Comparison of ENCODE assay signal across 13 mouse cellular contexts in genomic region chr9:15309425-15309824, GRCm38 (mm10). TPM values are rescaled to one million over a fixed set of nuclear protein-coding genes. Genes with fewer than 3 reads are reported as not detected.
DNase-seq lines count a peak whose midpoint lies in the region; ATAC-seq and TF ChIP-seq lines count a peak whose summit lies in the region.
"Had no signal": no experiment of that assay in that cellular context is flagged by ENCODE, and none has a peak within 500 bp of the region (broad histone marks: within the 10 kb centered on the region; RNA-seq: fewer than 3 reads in every experiment).

No protein-coding gene starts in this region.

- H3K36me3 ChIP-seq in heart, embryonic 15.5 days = peaks cover 64% of the 10 kb centered on the region
- H3K36me3 ChIP-seq in midbrain, embryonic 10.5 days = peaks cover 73% of the 10 kb centered on the region
- H3K36me3 ChIP-seq in midbrain, embryonic 11.5 days (ENCODE audit: control insufficient read depth, insufficient read depth, low read length) = peaks cover 26% of the 10 kb centered on the region
- peaks cover 66% of the 10 kb centered on the region for H3K36me3 ChIP-seq in embryonic facial prominence, embryonic 14.5 days (ENCODE audit: control insufficient read depth, insufficient read depth, low read length)
- peaks cover 67% of the 10 kb centered on the region for H3K36me3 ChIP-seq in myocyte (ENCODE audit: control insufficient read depth, insufficient read depth)

- peak overlapping the region; percentile 14; the same call in 1 of the 2 replicates for H3K4me3 ChIP-seq in heart, embryonic 15.5 days
- H3K4me3 ChIP-seq in midbrain, embryonic 10.5 days = peak overlapping the region; percentile 27
- no peak overlapping the region for H3K4me3 ChIP-seq in midbrain, embryonic 11.5 days (ENCODE audit: low read depth, low read length)
- peak overlapping the region; percentile 4; the same call in 1 of the 2 replicates for H3K4me3 ChIP-seq in embryonic facial prominence, embryonic 14.5 days (ENCODE audit: low read depth, low read length)
- no peak overlapping the region for H3K4me3 ChIP-seq in myocyte
- H3K4me3 ChIP-seq: gastrocnemius, adult 2 months; neural tube, embryonic 12.5 days had no signal

- no peaks in the 10 kb centered on the region for H3K27me3 ChIP-seq in heart, embryonic 15.5 days
- no peaks in the 10 kb centered on the region for H3K27me3 ChIP-seq in midbrain, embryonic 10.5 days (ENCODE audit: low read depth, poor library complexity, severe bottlenecking)
- H3K27me3 ChIP-seq in midbrain, embryonic 11.5 days (ENCODE audit: control insufficient read depth, insufficient read depth, low read length) = no peaks in the 10 kb centered on the region
- H3K27me3 ChIP-seq in embryonic facial prominence, embryonic 14.5 days (replicated peaks; ENCODE audit: control insufficient read depth, insufficient read depth, low read length) = no peaks in the 10 kb centered on the region
- no peaks in the 10 kb centered on the region for H3K27me3 ChIP-seq in myocyte (ENCODE audit: control insufficient read depth, insufficient read depth, insufficient read length)
- H3K27me3 ChIP-seq: neural tube, embryonic 12.5 days had no signal

- DNase-seq in heart, postnatal 14 days = no peak
- no peak for DNase-seq in midbrain, embryonic 10.5 days (ENCODE audit: low spot score)
- DNase-seq in midbrain, embryonic 11.5 days (ENCODE audit: low spot score, missing footprints) = no peak
- DNase-seq in embryonic facial prominence, embryonic 14.5 days (ENCODE audit: low spot score) = no peak
- DNase-seq in cerebellum, adult 11-12 months = no peak
- no peak for DNase-seq in layer of hippocampus, postnatal 25 days (ENCODE audit: extremely low spot score in 1 of 2, low spot score in 1 of 2)
- DNase-seq: gastrocnemius, adult 2 months; layer of hippocampus, postnatal 36 days; lung, postnatal 36 days; right cerebral cortex, postnatal 14 days had no signal

- no peaks in the 10 kb centered on the region for H3K9me3 ChIP-seq in heart, embryonic 15.5 days (replicated peaks)
- no peaks in the 10 kb centered on the region for H3K9me3 ChIP-seq in midbrain, embryonic 10.5 days (replicated peaks)
- H3K9me3 ChIP-seq in midbrain, embryonic 11.5 days (ENCODE audit: control insufficient read depth, low read length) = no peaks in the 10 kb centered on the region
- no peaks in the 10 kb centered on the region for H3K9me3 ChIP-seq in embryonic facial prominence, embryonic 14.5 days (ENCODE audit: control insufficient read depth, low read length)
- H3K9me3 ChIP-seq: neural tube, embryonic 12.5 days had no signal

- peak overlapping the region; percentile 23; the same call in 1 of the 2 replicates for H3K4me2 ChIP-seq in heart, embryonic 15.5 days
- no peak overlapping the region for H3K4me2 ChIP-seq in midbrain, embryonic 11.5 days
- H3K4me2 ChIP-seq in embryonic facial prominence, embryonic 14.5 days (ENCODE audit: low read depth, low read length) = peak overlapping the region; percentile 38
- peak overlapping the region; percentile 96 for H3K4me2 ChIP-seq in myocyte (ENCODE audit: low read depth)
- H3K4me2 ChIP-seq: neural tube, embryonic 12.5 days had no signal

- no peak overlapping the region for H3K27ac ChIP-seq in heart, embryonic 15.5 days
- no peak overlapping the region for H3K27ac ChIP-seq in midbrain, embryonic 10.5 days (replicated peaks)
- no peak overlapping the region for H3K27ac ChIP-seq in midbrain, embryonic 11.5 days (ENCODE audit: low read depth, low read length)
- no peak overlapping the region for H3K27ac ChIP-seq in embryonic facial prominence, embryonic 14.5 days (replicated peaks; ENCODE audit: low read depth, low read length)
- H3K27ac ChIP-seq: gastrocnemius, adult 2 months; neural tube, embryonic 12.5 days had no signal

- TF ChIP-seq POLR2A in myocyte (IDR thresholded peaks at IDR 0.05; ENCODE audit: insufficient read length, low read depth) = no peak

- no peak overlapping the region for H3K9ac ChIP-seq in heart, embryonic 15.5 days
- H3K9ac ChIP-seq in midbrain, embryonic 11.5 days (ENCODE audit: low read length) = no peak overlapping the region
- H3K9ac ChIP-seq in embryonic facial prominence, embryonic 14.5 days (ENCODE audit: low read depth, low read length) = no peak overlapping the region
- H3K9ac ChIP-seq: neural tube, embryonic 12.5 days had no signal

- peaks cover 49% of the 10 kb centered on the region for H3K79me2 ChIP-seq in myocyte (ENCODE audit: control insufficient read depth, insufficient read depth)

- intact Hi-C loops in heart, postnatal 14 days (cut with DNase I) = no loop called here

- no peak for ATAC-seq in heart, embryonic 15.5 days (replicated peaks; ENCODE audit: insufficient number of reproducible peaks, insufficient read depth, low FRiP score, low read depth)
- ATAC-seq in midbrain, embryonic 11.5 days (ENCODE audit: low FRiP score) = no peak
- no peak for ATAC-seq in embryonic facial prominence, embryonic 14.5 days (ENCODE audit: low read depth)

- 68% methylated on average over 4 of the region's 4 CpGs for WGBS in heart, embryonic 15.5 days
- WGBS in midbrain, embryonic 10.5 days = 86% methylated on average over 4 of the region's 4 CpGs
- 89% methylated on average over 4 of the region's 4 CpGs for WGBS in midbrain, embryonic 11.5 days
- 60% methylated on average over 4 of the region's 4 CpGs for WGBS in embryonic facial prominence, embryonic 14.5 days

- peaks cover 32% of the 10 kb centered on the region for H3K4me1 ChIP-seq in heart, embryonic 15.5 days (replicated peaks)
- H3K4me1 ChIP-seq in midbrain, embryonic 10.5 days = peaks cover 35% of the 10 kb centered on the region
- peaks cover 18% of the 10 kb centered on the region for H3K4me1 ChIP-seq in midbrain, embryonic 11.5 days (ENCODE audit: control insufficient read depth, insufficient read depth, low read length)
- H3K4me1 ChIP-seq in embryonic facial prominence, embryonic 14.5 days (ENCODE audit: control insufficient read depth, insufficient read depth, low read length) = peaks cover 19% of the 10 kb centered on the region

- no peak overlapping the region for H3ac ChIP-seq in myocyte (ENCODE audit: control insufficient read depth, insufficient read length)

TF ChIP-seq in myocyte, 11 proteins besides CTCF, POLR2A, EP300 and RAD21:
- TF ChIP-seq TCF12 (IDR thresholded peaks at IDR 0.05; ENCODE audit: insufficient read depth, poor library complexity, severe bottlenecking) = no peak
- TF ChIP-seq POLR2AphosphoS2 (IDR thresholded peaks at IDR 0.05; ENCODE audit: insufficient read length, low read depth) = no peak
- no peak for TF ChIP-seq REST (IDR thresholded peaks at IDR 0.05; ENCODE audit: insufficient read depth, insufficient read length)
- no peak for TF ChIP-seq USF1 (IDR thresholded peaks at IDR 0.05; ENCODE audit: low read depth)
- TF ChIP-seq E2F4 (IDR thresholded peaks at IDR 0.05; ENCODE audit: insufficient read depth) = no peak
- no peak for TF ChIP-seq TCF3 (IDR thresholded peaks at IDR 0.05; ENCODE audit: insufficient read length, low read depth)
- TF ChIP-seq CEBPB (IDR thresholded peaks at IDR 0.05; ENCODE audit: insufficient read depth, poor library complexity, severe bottlenecking) = no peak
- no peak for TF ChIP-seq MYOD1 (IDR thresholded peaks at IDR 0.05; ENCODE audit: control insufficient read depth in 1 of 3, insufficient read length in 2 of 3, low read depth in 2 of 3)

RNA-seq across cellular contexts. Expression of gene 4931406C07Rik, which starts 3.2 kb away (rescaled TPM):
- 6.1 and 6.2 TPM in 2 replicates for polyA plus RNA-seq in heart, embryonic 15.5 days (2015; fragmentation: Nextera tagmentation; extraction: Ambion mirVana)
- 10 to 100 TPM in 1 of 2 experiments, 1 to 10 TPM in 1; 7.0 to 10.7 TPM for total RNA-seq in heart, postnatal 14 days (2021)
- polyA plus RNA-seq in midbrain, embryonic 10.5 days (2016; fragmentation: Nextera tagmentation; extraction: Ambion mirVana) = 5.3 and 7.8 TPM in 2 replicates
- polyA plus RNA-seq in midbrain, embryonic 11.5 days (2014; fragmentation: Nextera tagmentation; extraction: Ambion mirVana) = 5.3 and 5.4 TPM in 2 replicates
- polyA plus RNA-seq in embryonic facial prominence, embryonic 14.5 days (2014; fragmentation: Nextera tagmentation; extraction: Ambion mirVana) = 9.5 and 10.1 TPM in 2 replicates
- 11.6 TPM for polyA plus RNA-seq in myocyte (2012; fragmentation: generic; extraction: Trizol)
- total RNA-seq in layer of hippocampus, postnatal 25 days (2021) = 10 to 100 TPM; 16.2 to 23.3 TPM

RNA-seq across cellular contexts. Expression of gene Taf1d, which starts 3.4 kb away (rescaled TPM):
- polyA plus RNA-seq in heart, embryonic 15.5 days (2015; fragmentation: Nextera tagmentation; extraction: Ambion mirVana) = 40.6 and 46.6 TPM in 2 replicates
- 10 to 100 TPM; 30.0 to 41.7 TPM for total RNA-seq in heart, postnatal 14 days (2021)
- 69.7 and 88.3 TPM in 2 replicates for polyA plus RNA-seq in midbrain, embryonic 10.5 days (2016; fragmentation: Nextera tagmentation; extraction: Ambion mirVana)
- polyA plus RNA-seq in midbrain, embryonic 11.5 days (2014; fragmentation: Nextera tagmentation; extraction: Ambion mirVana) = 67.9 and 68.3 TPM in 2 replicates
- 66.5 and 69.2 TPM in 2 replicates for polyA plus RNA-seq in embryonic facial prominence, embryonic 14.5 days (2014; fragmentation: Nextera tagmentation; extraction: Ambion mirVana)
- 26.6 TPM for polyA plus RNA-seq in myocyte (2012; fragmentation: generic; extraction: Trizol)
- total RNA-seq in layer of hippocampus, postnatal 25 days (2021) = 10 to 100 TPM; 26.7 to 35.0 TPM

RNA-seq across cellular contexts. Expression of gene Med17, which starts 29.7 kb away (rescaled TPM):
- 18.4 and 18.8 TPM in 2 replicates for polyA plus RNA-seq in heart, embryonic 15.5 days (2015; fragmentation: Nextera tagmentation; extraction: Ambion mirVana)
- total RNA-seq in heart, postnatal 14 days (2021) = 10 to 100 TPM; 16.4 to 17.5 TPM
- 38.4 and 42.4 TPM in 2 replicates for polyA plus RNA-seq in midbrain, embryonic 10.5 days (2016; fragmentation: Nextera tagmentation; extraction: Ambion mirVana)
- 47.4 and 48.9 TPM in 2 replicates for polyA plus RNA-seq in midbrain, embryonic 11.5 days (2014; fragmentation: Nextera tagmentation; extraction: Ambion mirVana)
- polyA plus RNA-seq in embryonic facial prominence, embryonic 14.5 days (2014; fragmentation: Nextera tagmentation; extraction: Ambion mirVana) = 30.1 and 35.5 TPM in 2 replicates
- 25.2 TPM for polyA plus RNA-seq in myocyte (2012; fragmentation: generic; extraction: Trizol)
- 10 to 100 TPM; 34.3 to 34.4 TPM for total RNA-seq in layer of hippocampus, postnatal 25 days (2021)

RNA-seq across cellular contexts. Expression of gene Cep295, which starts 48.2 kb away (rescaled TPM):
- polyA plus RNA-seq in heart, embryonic 15.5 days (2015; fragmentation: Nextera tagmentation; extraction: Ambion mirVana) = 8.0 and 8.8 TPM in 2 replicates
- 10 to 100 TPM in 1 of 2 experiments, 1 to 10 TPM in 1; 8.1 to 10.5 TPM for total RNA-seq in heart, postnatal 14 days (2021)
- 21.1 and 22.5 TPM in 2 replicates for polyA plus RNA-seq in midbrain, embryonic 10.5 days (2016; fragmentation: Nextera tagmentation; extraction: Ambion mirVana)
- 21.6 and 23.0 TPM in 2 replicates for polyA plus RNA-seq in midbrain, embryonic 11.5 days (2014; fragmentation: Nextera tagmentation; extraction: Ambion mirVana)
- 14.1 and 14.9 TPM in 2 replicates for polyA plus RNA-seq in embryonic facial prominence, embryonic 14.5 days (2014; fragmentation: Nextera tagmentation; extraction: Ambion mirVana)
- polyA plus RNA-seq in myocyte (2012; fragmentation: generic; extraction: Trizol) = 2.6 TPM
- total RNA-seq in layer of hippocampus, postnatal 25 days (2021) = 10 to 100 TPM; 17.6 to 24.1 TPM

Comparison
In these comparisons a context has a peak if more than half of its experiments do, and no peak if none do; other contexts are left out.
1. H3K4me3 ChIP-seq: peak in heart, embryonic 15.5 days (single experiment), midbrain, embryonic 10.5 days (single experiment) and embryonic facial prominence, embryonic 14.5 days (single experiment); none in midbrain, embryonic 11.5 days (single experiment) and myocyte (single experiment).